In the genomic region with DNA sequence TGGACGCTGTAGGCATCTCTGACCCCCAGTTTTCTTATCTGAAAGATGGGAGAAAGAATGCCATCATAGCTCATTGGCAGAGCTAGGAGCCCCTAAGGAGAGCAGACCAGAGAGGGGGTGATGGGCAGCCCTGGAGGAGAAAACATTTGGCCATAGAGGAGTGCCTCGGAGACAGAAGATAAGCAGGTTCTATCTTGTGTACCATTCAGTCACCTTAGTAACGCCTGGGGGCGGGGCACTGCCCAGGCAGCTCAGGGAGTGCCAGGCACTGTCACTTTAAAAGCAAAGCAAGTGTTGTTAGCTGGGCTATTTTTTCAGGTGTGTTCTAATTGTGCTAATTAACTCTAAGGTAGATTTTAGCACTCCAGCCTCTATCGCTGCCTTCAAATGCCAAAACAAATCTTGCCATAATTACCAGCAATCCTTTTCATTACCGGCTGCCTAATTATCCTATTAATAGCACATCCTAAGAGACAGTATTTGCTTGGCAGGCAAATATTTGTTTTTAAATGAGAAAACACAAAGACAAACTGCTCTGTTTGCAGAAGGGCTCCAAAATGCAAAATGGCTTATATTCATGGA, we compare ENCODE assay signal across 19 mouse cellular contexts.
A peak's percentile ranks its signal among the peaks of the same experiment; 100 is the strongest.
DNase-seq lines count a peak whose midpoint lies in the region; ATAC-seq and TF ChIP-seq lines count a peak whose summit lies in the region.
"Had no signal": no experiment of that assay in that cellular context is flagged by ENCODE, and none has a peak within 500 bp of the region (broad histone marks: within the 10 kb centered on the region; RNA-seq: fewer than 3 reads in every experiment).

No protein-coding gene starts in this region.

- peaks cover 10% of the 10 kb centered on the region; the same call in 1 of the 2 replicates for H3K4me1 ChIP-seq in forebrain, embryonic 14.5 days (ENCODE audit: control insufficient read depth, insufficient read depth, low read length)
- H3K4me1 ChIP-seq in forebrain, embryonic 13.5 days, result peaks cover 26% of the 10 kb centered on the region
- peaks cover 24% of the 10 kb centered on the region for H3K4me1 ChIP-seq in embryonic facial prominence, embryonic 10.5 days

- no peaks in the 10 kb centered on the region for H3K36me3 ChIP-seq in forebrain, embryonic 14.5 days (ENCODE audit: control insufficient read depth, insufficient read depth, low read length)
- no peaks in the 10 kb centered on the region for H3K36me3 ChIP-seq in forebrain, embryonic 13.5 days (ENCODE audit: poor library complexity, severe bottlenecking)
- no peaks in the 10 kb centered on the region for H3K36me3 ChIP-seq in embryonic facial prominence, embryonic 10.5 days (replicated peaks)
- H3K36me3 ChIP-seq: embryonic facial prominence, embryonic 13.5 days; forebrain, embryonic 12.5 days; heart, embryonic 12.5 days; hindbrain, embryonic 10.5 days; hindbrain, embryonic 15.5 days had no signal

- no peak overlapping the region for H3K9ac ChIP-seq in forebrain, embryonic 14.5 days (ENCODE audit: low read length)
- no peak overlapping the region for H3K9ac ChIP-seq in forebrain, embryonic 13.5 days
- H3K9ac ChIP-seq: embryonic facial prominence, embryonic 13.5 days; forebrain, embryonic 12.5 days; heart, embryonic 12.5 days; hindbrain, embryonic 15.5 days had no signal

- H3K4me3 ChIP-seq in forebrain, embryonic 14.5 days (ENCODE audit: low read depth, low read length), result no peak overlapping the region
- no peak overlapping the region for H3K4me3 ChIP-seq in forebrain, embryonic 13.5 days
- H3K4me3 ChIP-seq in embryonic facial prominence, embryonic 10.5 days, result no peak overlapping the region
- H3K4me3 ChIP-seq: embryonic facial prominence, embryonic 13.5 days; forebrain, embryonic 12.5 days; gastrocnemius, adult 2 months; heart, embryonic 12.5 days; hindbrain, embryonic 10.5 days; hindbrain, embryonic 15.5 days had no signal

- peaks cover 19% of the 10 kb centered on the region for H3K27me3 ChIP-seq in forebrain, embryonic 14.5 days (replicated peaks; ENCODE audit: control insufficient read depth, insufficient read depth, low read length)
- peaks cover 78% of the 10 kb centered on the region for H3K27me3 ChIP-seq in forebrain, embryonic 13.5 days
- H3K27me3 ChIP-seq in embryonic facial prominence, embryonic 10.5 days (replicated peaks; ENCODE audit: low read depth, poor library complexity, severe bottlenecking), result peaks cover 39% of the 10 kb centered on the region
- H3K27me3 ChIP-seq: CH12.LX had no signal

- TF ChIP-seq CTCF in brain, embryonic 14.5 days (IDR thresholded peaks at IDR 0.05; ENCODE audit: borderline replicate concordance, extremely low read depth, insufficient read depth, insufficient read length), result no peak

- H3K27ac ChIP-seq in forebrain, embryonic 14.5 days (ENCODE audit: low read depth, low read length), result no peak overlapping the region
- no peak overlapping the region for H3K27ac ChIP-seq in forebrain, embryonic 13.5 days
- H3K27ac ChIP-seq in embryonic facial prominence, embryonic 10.5 days (replicated peaks), result no peak overlapping the region
- H3K27ac ChIP-seq: embryonic facial prominence, embryonic 13.5 days; forebrain, embryonic 12.5 days; gastrocnemius, adult 2 months; hindbrain, embryonic 15.5 days had no signal

- peak; percentile 51 for DNase-seq in forebrain, embryonic 14.5 days (ENCODE audit: low spot score)
- peak; percentile 15 for DNase-seq in ovary, postnatal 36 days (ENCODE audit: low spot score)
- no peak for DNase-seq in ovary, adult 18-20 months (ENCODE audit: low spot score)
- peak; percentile 22 for DNase-seq in MN1 (ENCODE audit: low spot score)
- DNase-seq in brain, embryonic 14.5 days (ENCODE audit: low read depth), result peak; percentile 57
- DNase-seq in embryonic facial prominence, embryonic 10.5 days (ENCODE audit: low spot score), result no peak
- DNase-seq in right cerebral cortex, adult 18-20 months, result no peak
- DNase-seq: adrenal gland, adult 8-10 months; cerebellum, adult 2 months; gastrocnemius, adult 2 months; gastrocnemius, postnatal 25 days had no signal

- 35% methylated on average over 6 of the region's 6 CpGs for WGBS in forebrain, embryonic 14.5 days
- WGBS in forebrain, embryonic 13.5 days, result 32% methylated on average over 6 of the region's 6 CpGs
- 41% methylated on average over 6 of the region's 6 CpGs for WGBS in embryonic facial prominence, embryonic 10.5 days

- no peak for TF ChIP-seq POLR2A in brain, embryonic 14.5 days (IDR thresholded peaks at IDR 0.05; ENCODE audit: borderline replicate concordance, extremely low read depth, insufficient read depth, insufficient read length, poor library complexity, severe bottlenecking)

- no peaks in the 10 kb centered on the region for H3K9me3 ChIP-seq in forebrain, embryonic 14.5 days (replicated peaks; ENCODE audit: control insufficient read depth, low read length)
- no peaks in the 10 kb centered on the region for H3K9me3 ChIP-seq in forebrain, embryonic 13.5 days (replicated peaks)
- H3K9me3 ChIP-seq in embryonic facial prominence, embryonic 10.5 days, result no peaks in the 10 kb centered on the region
- H3K9me3 ChIP-seq: embryonic facial prominence, embryonic 13.5 days; forebrain, embryonic 12.5 days; heart, embryonic 12.5 days; hindbrain, embryonic 10.5 days; hindbrain, embryonic 15.5 days had no signal

- no peak overlapping the region for H3K4me2 ChIP-seq in forebrain, embryonic 14.5 days (ENCODE audit: low read length)
- no peak overlapping the region for H3K4me2 ChIP-seq in forebrain, embryonic 13.5 days
- H3K4me2 ChIP-seq: embryonic facial prominence, embryonic 13.5 days; forebrain, embryonic 12.5 days; heart, embryonic 12.5 days; hindbrain, embryonic 15.5 days had no signal

- 0 out of 2 replicates have a peak, but pooled peaks have one; percentile 46 for ATAC-seq in forebrain, embryonic 14.5 days
- no peak for ATAC-seq in forebrain, embryonic 13.5 days
- ATAC-seq: inflammation-experienced regulatory T-cells, adult 6 months had no signal

Comparison
In these comparisons a context has a peak if more than half of its experiments do, and no peak if none do; other contexts are left out.
1. DNase-seq: peak in forebrain, embryonic 14.5 days (single experiment), ovary, postnatal 36 days (single experiment), MN1 (single experiment) and brain, embryonic 14.5 days (single experiment); none in ovary, adult 18-20 months (single experiment), embryonic facial prominence, embryonic 10.5 days (single experiment) and right cerebral cortex, adult 18-20 months (single experiment).